In the genomic region with DNA sequence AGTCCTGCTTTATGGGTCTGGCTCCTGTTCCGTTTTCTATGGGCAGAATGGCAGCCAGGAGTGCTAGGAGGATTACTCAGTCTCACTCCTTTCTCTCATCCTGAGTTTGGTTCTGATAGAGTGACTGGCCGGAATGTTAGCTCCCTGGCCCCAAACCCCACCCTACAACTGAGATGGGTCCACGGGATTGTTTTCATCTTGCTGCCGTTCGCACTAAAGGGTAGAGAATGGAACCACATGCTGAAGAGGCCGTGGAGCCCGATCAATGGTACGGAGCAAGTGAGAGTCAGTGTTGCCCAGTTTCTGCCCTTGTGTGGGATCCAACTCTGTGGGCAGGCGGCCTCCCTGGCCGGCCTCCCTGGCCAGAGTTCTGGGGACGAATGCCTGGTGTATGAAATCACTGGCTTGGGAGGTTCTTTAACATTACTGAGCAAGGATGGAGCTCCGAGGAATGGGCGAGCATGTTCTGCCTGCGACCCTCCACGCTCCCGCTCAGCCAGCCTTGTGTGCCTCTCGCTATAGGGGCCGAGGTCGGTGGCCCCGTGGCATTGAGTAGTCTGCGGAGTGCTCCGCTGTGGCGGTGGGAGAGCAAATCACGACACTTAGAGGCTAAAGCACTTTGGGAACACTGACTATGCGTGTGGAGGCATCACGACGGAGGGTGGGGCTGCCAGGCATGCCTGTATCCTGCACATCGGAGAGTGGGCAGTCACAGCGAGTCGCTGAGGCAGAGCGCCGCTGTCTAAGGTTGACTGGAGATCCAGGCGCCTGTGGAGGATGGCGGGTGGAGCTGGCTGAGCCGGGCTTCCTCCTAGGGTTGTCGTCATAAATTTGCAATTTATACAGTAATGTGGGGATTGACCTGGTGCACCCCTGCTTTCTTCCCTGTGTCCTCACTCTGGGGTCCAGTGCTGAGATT, we compare ENCODE assay signal across 10 mouse cellular contexts. TPM values are rescaled to one million over a fixed set of nuclear protein-coding genes. Genes with fewer than 3 reads are reported as not detected.
DNase-seq lines count a peak whose midpoint lies in the region; ATAC-seq lines count a peak whose summit lies in the region.
"Had no signal": no experiment of that assay in that cellular context is flagged by ENCODE, and none has a peak within 500 bp of the region (broad histone marks: within the 10 kb centered on the region; RNA-seq: fewer than 3 reads in every experiment).

No protein-coding gene starts in this region.

- ATAC-seq in granulocyte monocyte progenitor cell, adult 5-6 weeks (replicated peaks; ENCODE audit: poor library complexity, severe bottlenecking) = no peak

- no peaks in the 10 kb centered on the region for H3K36me3 ChIP-seq in embryonic facial prominence, embryonic 10.5 days (replicated peaks)
- H3K36me3 ChIP-seq: embryonic facial prominence, embryonic 15.5 days had no signal

- intact Hi-C loops in heart, postnatal 10 days (cut with DNase I) = no loop called here

- H3K4me3 ChIP-seq in embryonic facial prominence, embryonic 10.5 days = no peak overlapping the region
- H3K4me3 ChIP-seq: embryonic facial prominence, embryonic 15.5 days had no signal

- WGBS in embryonic facial prominence, embryonic 10.5 days = 79% methylated on average over 36 of the region's 36 CpGs

- DNase-seq in adrenal gland, postnatal 10 days = peak; percentile 59
- no peak for DNase-seq in adrenal gland, postnatal 25 days
- peak; percentile 30 to 50 for DNase-seq in layer of hippocampus, postnatal 10 days (ENCODE audit: low spot score in 2 of 2)
- no peak for DNase-seq in layer of hippocampus, adult 9-10 months (ENCODE audit: low spot score)
- DNase-seq in embryonic facial prominence, embryonic 10.5 days (ENCODE audit: low spot score) = no peak
- DNase-seq in heart, postnatal 10 days = peak; percentile 60 to 64
- no peak for DNase-seq in frontal cortex, postnatal 25 days (ENCODE audit: low spot score in 2 of 2)
- DNase-seq: thymus, postnatal 25 days had no signal

- H3K27me3 ChIP-seq in embryonic facial prominence, embryonic 10.5 days (replicated peaks; ENCODE audit: low read depth, poor library complexity, severe bottlenecking) = 0 out of 2 replicates have a peak, but pooled peaks cover 5% of the 10 kb centered on the region
- H3K27me3 ChIP-seq: embryonic facial prominence, embryonic 15.5 days had no signal

- H3K9me3 ChIP-seq in embryonic facial prominence, embryonic 10.5 days = no peaks in the 10 kb centered on the region
- H3K9me3 ChIP-seq: embryonic facial prominence, embryonic 15.5 days had no signal

- peaks cover 17% of the 10 kb centered on the region for H3K4me1 ChIP-seq in embryonic facial prominence, embryonic 10.5 days

- H3K27ac ChIP-seq in embryonic facial prominence, embryonic 10.5 days (replicated peaks) = 0 out of 2 replicates have a peak overlapping the region, but pooled peaks have one; percentile 31
- H3K27ac ChIP-seq: embryonic facial prominence, embryonic 15.5 days had no signal

RNA-seq across cellular contexts. Expression of gene Slc12a8, which starts 59.4 kb away (rescaled TPM):
- total RNA-seq in adrenal gland, postnatal 10 days (2021) = 1 to 10 TPM in 1 of 2 experiments, under 1 TPM in 1; 0.63 to 1.3 TPM
- total RNA-seq in adrenal gland, postnatal 25 days (2021) = 0.70 and 0.76 TPM in 2 replicates
- 1 to 10 TPM; 1.2 to 1.6 TPM for total RNA-seq in layer of hippocampus, postnatal 10 days (2021)
- polyA plus RNA-seq in embryonic facial prominence, embryonic 10.5 days (2016; fragmentation: Nextera tagmentation; extraction: Ambion mirVana) = 0.50 and 0.79 TPM in 2 replicates
- total RNA-seq in heart, postnatal 10 days (2021) = under 1 TPM; 0.72 to 0.74 TPM
- total RNA-seq in granulocyte monocyte progenitor cell, adult 5-6 weeks (2014; fragmentation: Nextera tagmentation) = not detected in 2 replicates
- total RNA-seq in granulocyte monocyte progenitor cell, adult 5-6 weeks (2017) = not detected in 2 replicates

Comparison
In these comparisons a context has a peak if more than half of its experiments do, and no peak if none do; other contexts are left out.
1. DNase-seq: peak in adrenal gland, postnatal 10 days (single experiment), layer of hippocampus, postnatal 10 days (2 of 2) and heart, postnatal 10 days (2 of 2); none in adrenal gland, postnatal 25 days (single experiment), layer of hippocampus, adult 9-10 months (single experiment), embryonic facial prominence, embryonic 10.5 days (single experiment) and frontal cortex, postnatal 25 days (0 of 2).